Mouse (Mus musculus) olfactory bulb, adult 2 months (tissue): ENCODE data around the gene Hoxb6. TPM values are rescaled to one million over a fixed set of nuclear protein-coding genes. Genes with fewer than 3 reads are reported as not detected.

Experiments
- H3K27ac ChIP-seq: fragments of 200-500 bp; 2 replicates; pipeline ENCODE4 v1.5.1; 2012; ENCODE audit warnings: low read depth, low read length; ENCODE audit not compliant: insufficient read depth
- H3K4me1 ChIP-seq: fragments of 200-500 bp; 2 replicates; pipeline ENCODE4 v1.6.1; 2012; ENCODE audit warnings: low read length; ENCODE audit not compliant: control insufficient read depth, insufficient read depth
- H3K4me3 ChIP-seq: fragments of 200-500 bp; 2 replicates; pipeline ENCODE4 v1.5.1; 2012; ENCODE audit warnings: mild to moderate bottlenecking, low read depth, low read length, moderate library complexity; ENCODE audit not compliant: insufficient read depth
- CTCF ChIP-seq: fragments of 200-500 bp; IDR thresholded peaks from 2 replicates; pipeline ENCODE4 v1.5.1; 2012; ENCODE audit warnings: low read depth, mild to moderate bottlenecking, low read length, moderate library complexity; ENCODE audit not compliant: insufficient read depth
- POLR2A ChIP-seq: fragments of 200-500 bp; IDR thresholded peaks from 2 replicates; pipeline ENCODE4 v1.6.1; 2012; ENCODE audit warnings: mild to moderate bottlenecking, low read depth, low read length, moderate library complexity; ENCODE audit not compliant: insufficient read depth
- WGBS: fragments of 180-500 bp; shearing (Covaris S2); methylation state at CpG from one replicate; pipeline ENCODE4 v1.1.7; 2018; 5-methylcytosine and 5-hydroxymethylcytosine counted together
- polyA plus RNA-seq: library from polyadenylated mRNA; stranded (reverse); fragments of >200 nt; gene quantifications from 2 replicates; pipeline ENCODE4 v1.2.4, GENCODE M21; 2012; ENCODE audit warnings: low replicate concordance; ENCODE audit not compliant: missing spikeins, insufficient read depth, insufficient read length

Gene Hoxb6
- polyA plus RNA-seq, 1 experiment: not detected

DNA sequence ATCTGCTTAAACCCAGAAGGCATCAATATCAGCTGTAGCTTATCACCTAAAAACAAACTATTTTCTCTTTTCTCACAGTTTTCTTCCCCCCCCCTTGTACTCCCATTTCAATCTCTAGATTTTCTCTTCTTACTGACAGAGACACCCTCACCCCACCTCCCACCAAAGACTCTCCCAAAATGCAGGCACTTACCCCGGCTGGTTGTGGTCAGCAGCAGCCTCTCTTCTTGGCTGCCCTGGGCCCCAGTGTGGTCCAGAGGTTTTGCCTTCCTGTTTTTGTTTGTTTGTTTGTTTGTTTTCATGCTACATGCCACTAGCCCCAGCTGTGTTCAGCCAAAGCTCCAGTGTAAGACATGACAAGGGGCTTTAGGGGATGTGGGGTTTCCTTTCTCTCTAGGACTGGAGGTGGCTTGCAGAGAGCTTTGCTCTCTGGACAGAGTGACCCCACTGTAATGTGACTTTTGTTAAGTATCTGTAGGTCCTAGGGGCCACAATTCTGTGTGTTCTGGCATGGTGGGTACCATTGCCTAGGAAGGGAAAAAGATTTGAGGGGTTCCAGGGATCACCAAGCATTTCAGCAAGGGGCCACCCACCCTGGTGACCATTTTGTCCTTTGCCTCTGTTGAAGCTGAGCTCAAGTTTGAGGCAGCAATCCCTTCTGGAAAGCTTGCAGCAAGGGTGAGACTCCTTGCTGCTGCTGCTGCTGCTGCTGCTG, 24.1 kb upstream of the Hoxb6 start:
- whole genome bisulfite sequencing: 11% methylated on average over 1 of the region's 1 CpGs
- Histone ChIP-seq H3K27ac (no peak overlapping the region), H3K4me1 (peaks cover 5% of the 10 kb centered on the region), H3K4me3 (no peak overlapping the region)
- TF ChIP-seq CTCF (no peak), POLR2A (no peak)

DNA sequence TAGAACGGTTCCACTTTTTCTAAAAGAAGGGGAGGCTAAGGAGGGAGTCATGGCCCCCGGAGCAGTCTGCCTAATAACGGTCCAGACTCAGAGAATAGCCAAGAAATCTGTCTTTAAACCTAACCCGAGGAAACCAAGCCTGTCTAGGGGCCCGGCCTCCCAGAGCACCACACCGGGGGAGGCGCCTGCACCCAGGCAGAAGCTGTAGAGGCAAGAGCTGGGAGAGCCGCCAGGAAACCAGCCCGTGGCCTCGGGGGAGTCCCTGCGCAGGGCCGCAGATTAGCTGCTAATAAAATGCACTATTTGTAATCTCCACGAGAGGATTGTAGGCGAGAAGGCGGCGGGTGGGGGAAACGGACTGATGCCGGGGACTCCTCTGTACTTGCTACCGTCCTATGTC, 22.4 kb upstream of the Hoxb6 start:
- no peak overlapping the region for H3K4me3 ChIP-seq
- TF ChIP-seq POLR2A (no peak), CTCF (no peak)
- H3K4me1 ChIP-seq: peaks cover 5% of the 10 kb centered on the region
- no peak overlapping the region for H3K27ac ChIP-seq
- 3% methylated on average over 19 of the region's 19 CpGs for WGBS

DNA sequence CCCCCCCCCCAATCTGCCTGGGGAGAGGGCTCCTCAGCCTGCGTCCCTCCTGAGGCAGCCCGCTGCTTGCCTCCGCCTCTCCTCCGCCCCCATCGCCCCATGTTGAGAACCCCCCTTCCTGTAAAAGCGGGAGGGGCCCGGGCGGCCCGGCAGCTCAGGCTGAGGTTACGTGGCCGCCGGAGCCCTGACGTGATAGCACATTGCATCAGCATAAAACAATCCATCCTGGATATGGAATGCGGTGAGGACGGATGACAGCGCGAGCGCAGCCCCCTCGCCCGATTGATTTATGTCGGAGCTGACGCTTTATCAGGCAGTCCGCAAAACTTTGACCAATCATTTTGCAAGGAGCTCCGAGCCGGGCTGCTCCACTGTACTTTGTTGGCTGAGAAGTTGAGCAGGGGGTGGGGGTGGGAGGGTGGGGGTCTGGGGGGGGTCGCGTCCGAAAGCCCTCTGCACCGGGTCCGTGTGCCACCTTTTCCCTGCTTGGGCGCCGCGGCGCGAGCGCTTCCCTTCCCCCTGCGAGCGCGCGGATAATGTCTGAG, 21.2 kb upstream of the Hoxb6 start, which contains the start of gene Hoxb9:
Gene Hoxb9, plus strand, starts transcription at position 462 of the 545 bp plus-strand sequence.
- peaks cover 5% of the 10 kb centered on the region for H3K4me1 ChIP-seq
- WGBS: under 1% methylated on average over 40 of the region's 40 CpGs
- H3K27ac ChIP-seq: no peak within 1 kb of the TSS
- no peak within 1 kb of the TSS for H3K4me3 ChIP-seq
- no peak for TF ChIP-seq POLR2A
- TF ChIP-seq CTCF: no peak

DNA sequence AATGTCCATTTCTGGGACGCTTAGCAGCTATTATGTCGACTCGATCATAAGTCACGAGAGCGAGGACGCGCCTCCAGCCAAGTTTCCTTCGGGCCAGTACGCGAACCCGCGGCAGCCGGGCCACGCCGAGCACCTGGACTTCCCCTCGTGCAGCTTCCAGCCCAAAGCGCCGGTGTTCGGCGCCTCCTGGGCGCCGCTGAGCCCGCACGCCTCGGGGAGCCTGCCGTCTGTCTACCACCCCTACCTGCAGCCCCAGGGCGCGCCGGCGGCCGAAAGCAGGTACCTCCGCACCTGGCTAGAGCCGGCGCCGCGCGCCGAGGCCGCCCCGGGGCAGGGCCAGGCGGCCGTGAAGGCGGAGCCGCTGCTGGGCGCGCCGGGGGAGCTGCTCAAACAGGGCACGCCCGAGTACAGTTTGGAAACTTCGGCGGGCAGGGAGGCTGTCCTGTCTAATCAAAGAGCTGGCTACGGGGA, 20.7 kb upstream of the Hoxb6 start:
- TF ChIP-seq CTCF (no peak), POLR2A (no peak)
- H3K4me3 ChIP-seq: no peak overlapping the region
- under 1% methylated on average over 52 of the region's 52 CpGs for WGBS
- H3K27ac ChIP-seq: no peak overlapping the region
- H3K4me1 ChIP-seq: peaks cover 5% of the 10 kb centered on the region

DNA sequence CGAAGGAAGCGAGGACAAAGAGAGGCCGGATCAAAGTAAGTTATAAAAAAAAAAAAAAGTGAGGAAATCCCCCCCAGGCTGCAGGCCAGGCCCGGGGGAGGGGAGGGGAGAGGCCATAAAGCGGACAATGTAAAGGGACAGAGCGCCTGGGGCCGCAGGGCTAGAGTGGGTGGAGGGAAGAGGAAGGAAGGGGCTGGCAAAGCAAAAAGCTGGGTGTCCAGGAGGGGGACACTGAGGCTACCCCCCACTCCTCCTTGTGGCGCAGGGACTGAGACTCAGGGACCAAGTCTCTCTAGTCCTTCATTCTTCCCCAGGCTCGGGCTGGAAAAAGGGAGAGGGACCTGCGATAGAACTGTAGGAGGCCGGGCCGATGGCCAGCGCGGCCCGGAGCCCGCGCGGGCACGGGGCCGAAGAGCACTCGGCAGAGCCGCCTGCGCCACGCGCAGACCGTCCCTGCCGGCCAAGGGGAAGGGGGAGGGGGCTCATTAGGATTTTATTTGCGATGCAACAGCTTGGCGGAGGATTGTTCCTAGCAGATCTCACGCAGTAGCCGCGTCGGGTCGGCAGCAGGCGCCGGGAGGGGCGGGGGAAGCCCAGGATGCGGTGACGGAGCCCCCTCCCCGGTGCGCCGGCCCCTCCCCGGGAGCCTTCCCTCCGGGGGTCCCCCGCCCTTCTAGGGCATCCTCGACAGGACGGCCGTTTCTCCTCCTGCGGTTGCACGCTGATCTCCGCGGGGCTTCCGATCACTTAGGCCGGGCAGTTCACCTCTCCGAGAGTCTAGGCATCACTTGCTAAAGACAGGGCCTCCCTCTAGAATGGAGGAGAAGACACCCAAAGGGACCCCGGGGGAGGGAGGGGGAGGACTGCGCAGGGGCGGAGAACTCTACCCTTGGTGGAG, 20.0 kb upstream of the Hoxb6 start:
- Histone ChIP-seq H3K4me3 (no peak overlapping the region), H3K4me1 (peaks cover 5% of the 10 kb centered on the region), H3K27ac (no peak overlapping the region)
- WGBS: 1% methylated on average over 58 of the region's 58 CpGs
- no peak for TF ChIP-seq POLR2A
- no peak for TF ChIP-seq CTCF

DNA sequence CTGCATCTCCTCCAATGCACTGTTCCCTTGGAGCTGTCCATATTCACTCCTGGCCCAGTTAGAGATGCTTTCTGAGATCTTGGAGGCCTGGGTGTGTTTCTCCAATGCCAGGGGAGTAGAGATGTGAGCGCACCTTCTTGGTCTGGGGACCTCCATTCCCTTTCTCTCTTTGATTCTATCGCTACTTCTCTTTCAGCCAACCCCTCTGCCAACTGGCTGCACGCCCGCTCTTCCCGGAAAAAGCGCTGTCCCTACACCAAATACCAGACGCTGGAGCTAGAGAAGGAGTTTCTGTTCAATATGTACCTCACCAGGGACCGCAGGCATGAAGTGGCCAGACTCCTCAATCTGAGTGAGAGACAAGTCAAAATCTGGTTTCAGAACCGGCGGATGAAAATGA, 17.8 kb upstream of the Hoxb6 start:
- 5% methylated on average over 10 of the region's 10 CpGs for WGBS
- TF ChIP-seq POLR2A (no peak), CTCF (no peak)
- Histone ChIP-seq H3K27ac (no peak overlapping the region), H3K4me3 (no peak overlapping the region), H3K4me1 (peaks cover 5% of the 10 kb centered on the region)

DNA sequence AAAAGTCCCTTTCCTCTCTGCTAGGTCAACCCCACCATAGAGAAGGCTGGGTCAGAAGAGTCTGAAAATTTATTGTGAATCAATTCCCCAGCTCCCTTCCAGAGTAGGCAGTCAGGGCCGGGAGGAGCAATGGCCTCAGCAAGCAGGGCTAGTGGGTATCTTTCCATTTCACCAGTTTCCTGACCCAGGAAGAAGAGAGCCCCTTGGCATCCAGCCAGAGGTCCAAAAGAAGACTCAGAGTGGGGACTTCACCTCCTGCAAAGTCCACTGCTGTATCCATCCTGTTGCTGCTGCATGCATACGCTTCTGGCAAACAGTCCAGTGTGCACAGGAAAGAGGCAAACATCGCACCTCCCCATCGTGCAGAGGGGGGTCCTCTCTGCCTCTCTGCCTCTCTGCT, 16.4 kb upstream of the Hoxb6 start:
- Histone ChIP-seq H3K27ac (no peak overlapping the region), H3K4me1 (peaks cover 5% of the 10 kb centered on the region), H3K4me3 (no peak overlapping the region)
- TF ChIP-seq POLR2A (no peak), CTCF (no peak)
- WGBS: 8% methylated on average over 4 of the region's 4 CpGs

DNA sequence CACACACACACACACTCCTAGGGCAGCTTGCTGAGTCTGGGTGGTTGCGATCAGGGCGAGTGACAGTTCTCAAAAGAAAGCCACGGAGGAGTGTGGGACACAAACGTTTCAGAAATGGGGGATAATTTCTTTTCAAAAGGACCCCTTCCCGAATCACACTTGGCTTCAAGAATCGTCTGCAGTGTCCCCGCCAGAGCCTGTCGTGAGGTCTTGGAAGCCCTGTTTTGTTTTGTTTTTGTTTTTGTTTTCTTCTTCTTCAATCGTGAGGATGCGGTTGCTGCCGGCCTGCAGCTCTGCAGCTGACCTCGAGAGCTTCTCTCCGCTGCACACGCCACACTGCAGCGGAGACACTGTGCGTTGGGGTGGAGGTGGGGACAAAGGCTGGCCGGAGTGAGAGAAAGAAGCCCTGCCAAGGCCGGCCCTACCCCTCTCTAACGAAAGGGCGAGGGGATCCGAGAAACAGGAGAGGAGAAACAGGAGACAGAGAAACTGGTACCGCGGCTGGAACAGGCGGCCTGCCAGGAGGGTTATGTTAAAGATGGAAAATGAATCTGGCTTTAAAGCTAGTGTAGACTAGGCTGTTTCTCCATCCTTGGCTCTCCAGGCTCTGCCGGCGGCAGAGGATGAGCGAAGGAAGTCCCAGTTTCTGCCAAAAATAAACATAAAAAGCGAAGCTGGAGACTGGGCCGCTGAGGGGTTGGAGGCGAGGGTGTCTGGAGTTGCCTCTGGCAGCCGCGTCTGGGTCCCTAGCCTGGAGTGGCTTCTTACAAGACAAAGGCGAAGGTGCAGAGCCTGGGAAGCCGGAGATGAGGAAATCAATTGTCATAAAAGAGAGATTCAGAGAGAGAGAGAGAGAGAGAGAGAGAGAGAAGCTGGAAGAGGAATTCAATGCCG, 14.9 kb upstream of the Hoxb6 start:
- 3% methylated on average over 35 of the region's 35 CpGs for WGBS
- Histone ChIP-seq H3K4me1 (peaks cover 2% of the 10 kb centered on the region; the same call in 1 of the 2 replicates), H3K4me3 (no peak overlapping the region), H3K27ac (no peak overlapping the region)
- TF ChIP-seq POLR2A: no peak
- no peak for TF ChIP-seq CTCF
